8 mouse cellular contexts compared by ENCODE assay signal in genomic region chr1:165709629-165710256, GRCm38 (mm10). TPM values are rescaled to one million over a fixed set of nuclear protein-coding genes. Genes with fewer than 3 reads are reported as not detected.
DNase-seq lines count a peak whose midpoint lies in the region; ATAC-seq and TF ChIP-seq lines count a peak whose summit lies in the region.

Rcsd1 (minus strand) TSS chr1:165709757.

- ATAC-seq in inflammation-experienced regulatory T-cells, adult 6 months: peak; percentile 81
- no peak; the same call in 1 of the 2 replicates for ATAC-seq in monocyte, adult 5-6 weeks (replicated peaks; ENCODE audit: insufficient number of reproducible peaks, low FRiP score, low TSS enrichment, poor library complexity, severe bottlenecking)

- H3K27me3 ChIP-seq in MEL (ENCODE audit: control insufficient read depth in 1 of 2, insufficient read depth in 2 of 2, low read length in 2 of 2): no peaks in the 10 kb centered on the region

- peaks cover 0 to 17% of the 10 kb centered on the region in 2 experiments; a peak in 2 of 4 replicates for H3K36me3 ChIP-seq in MEL (ENCODE audit: control insufficient read depth in 1 of 2, insufficient read depth in 2 of 2, low read length in 2 of 2)

- TF ChIP-seq EP300 in MEL (IDR thresholded peaks at IDR 0.05; ENCODE audit: low read depth in 1 of 2, low read length in 2 of 2): peak; percentile 74 to 94

- H3K9ac ChIP-seq in MEL (ENCODE audit: control insufficient read depth, low read depth, low read length, poor library complexity, severe bottlenecking): peak within 1 kb of the TSS; percentile 77

- no peak for TF ChIP-seq RAD21 in MEL (IDR thresholded peaks at IDR 0.05; ENCODE audit: low read depth, low read length)

- peaks cover 14 to 38% of the 10 kb centered on the region in 2 experiments for H3K4me1 ChIP-seq in MEL (ENCODE audit: control insufficient read depth in 1 of 2, insufficient read depth in 2 of 2, low read length in 2 of 2)

- peak; percentile 85 for DNase-seq in CD4-positive helper T cell, adult 2 months (ENCODE audit: low read depth, low spot score)
- DNase-seq in MEL (ENCODE audit: low read depth, low spot score): peak; percentile 94
- no peak for DNase-seq in gastrocnemius, adult 8-10 months (ENCODE audit: low spot score in 2 of 2)
- no peak for DNase-seq in left cerebral cortex, adult 18-20 months (ENCODE audit: low spot score in 2 of 2)
- no peak for DNase-seq in layer of hippocampus, adult 18-20 months (ENCODE audit: low spot score in 2 of 2)
- no peak for DNase-seq in frontal cortex, postnatal 14 days (ENCODE audit: low spot score in 2 of 2)

- peak in 1 of 2 experiments; percentile 65; a peak in 1 of 4 replicates for TF ChIP-seq POLR2A in MEL (IDR thresholded peaks at IDR 0.05; ENCODE audit: control insufficient read depth in 1 of 2, insufficient read depth in 1 of 2, low read depth in 1 of 2, low read length in 2 of 2, poor library complexity in 1 of 2)

- TF ChIP-seq CTCF in MEL (IDR thresholded peaks at IDR 0.05 in 2 of 3, conservative IDR thresholded peaks at IDR 0.05 in 1 of 3; ENCODE audit: control insufficient read depth in 1 of 3, insufficient read depth in 1 of 3, low read depth in 2 of 3, low read length in 3 of 3, poor library complexity in 1 of 3, severe bottlenecking in 1 of 3): no peak

- no peaks in the 10 kb centered on the region for H3K9me3 ChIP-seq in MEL (replicated peaks; ENCODE audit: insufficient read depth, low read length)

- H3K27ac ChIP-seq in MEL (ENCODE audit: control insufficient read depth, low read depth, low read length): peak within 1 kb of the TSS; percentile 86

- H3K4me3 ChIP-seq in MEL (ENCODE audit: control insufficient read depth in 1 of 2, insufficient read depth in 1 of 2, low read depth in 2 of 2, low read length in 2 of 2): peak within 1 kb of the TSS; percentile 65 to 90

- peaks cover 21% of the 10 kb centered on the region for H3K79me2 ChIP-seq in MEL (ENCODE audit: control insufficient read depth, insufficient read depth, low read length, poor library complexity)

TF ChIP-seq in MEL, 35 proteins besides CTCF, POLR2A, EP300 and RAD21:
- TF ChIP-seq KAT2A (conservative IDR thresholded peaks at IDR 0.05; ENCODE audit: low read depth, low read length) (no peak), USF1 (IDR thresholded peaks at IDR 0.05; ENCODE audit: low read depth, low read length) (no peak), RCOR1 (IDR thresholded peaks at IDR 0.05; ENCODE audit: low read depth, low read length) (no peak), CHD1 (IDR thresholded peaks at IDR 0.05; ENCODE audit: low read depth, low read length) (no peak), BHLHE40 (IDR thresholded peaks at IDR 0.05; ENCODE audit: borderline replicate concordance, low read depth, low read length) (no peak), MEF2A (IDR thresholded peaks at IDR 0.05; ENCODE audit: extremely low read depth, insufficient replicate concordance, low read depth, low read length, poor library complexity, severe bottlenecking) (no peak), TCF12 (IDR thresholded peaks at IDR 0.05; ENCODE audit: low read depth, low read length) (peak; percentile 88), NELFE (IDR thresholded peaks at IDR 0.05; ENCODE audit: low read depth, low read length) (no peak; the same call in 1 of the 2 replicates), POLR2AphosphoS2 (IDR thresholded peaks at IDR 0.05; ENCODE audit: low read length) (no peak), ELF1 (IDR thresholded peaks at IDR 0.05; ENCODE audit: low read depth, low read length) (peak; percentile 29; the same call in 1 of the 2 replicates), ETS1 (IDR thresholded peaks at IDR 0.05; ENCODE audit: low read depth, low read length) (peak; percentile 93), GABPA (IDR thresholded peaks at IDR 0.05; ENCODE audit: low read depth, low read length) (no peak), ZC3H11A (IDR thresholded peaks at IDR 0.05; ENCODE audit: low read depth, low read length) (no peak), MYC (IDR thresholded peaks at IDR 0.05; ENCODE audit: low read depth, low read length) (peak; percentile 77), ZMIZ1 (IDR thresholded peaks at IDR 0.05; ENCODE audit: low read depth, low read length) (0 out of 2 replicates have a peak, but pooled peaks have one; percentile 55), POLR2AphosphoS5 (IDR thresholded peaks at IDR 0.05; ENCODE audit: borderline replicate concordance, low read depth, low read length) (no peak), SMC3 (IDR thresholded peaks at IDR 0.05; ENCODE audit: low read depth, low read length) (no peak), E2F4 (IDR thresholded peaks at IDR 0.05; ENCODE audit: borderline replicate concordance, low read depth, low read length) (no peak), MAFK (IDR thresholded peaks at IDR 0.05; ENCODE audit: borderline replicate concordance, low read depth, low read length) (no peak), NRF1 (IDR thresholded peaks at IDR 0.05; ENCODE audit: insufficient read depth, low read depth, low read length, poor library complexity, severe bottlenecking) (no peak), JUND (IDR thresholded peaks at IDR 0.05; ENCODE audit: low read depth, low read length) (no peak), HCFC1 (IDR thresholded peaks at IDR 0.05; ENCODE audit: low read depth, low read length) (0 out of 2 replicates have a peak, but pooled peaks have one; percentile 34), SIN3A (IDR thresholded peaks at IDR 0.05; ENCODE audit: low read length) (peak; percentile 87), ZNF384 (IDR thresholded peaks at IDR 0.05; ENCODE audit: low read depth, low read length) (no peak), ZKSCAN1 (IDR thresholded peaks at IDR 0.05; ENCODE audit: low read depth, low read length) (no peak), CHD2 (IDR thresholded peaks at IDR 0.05; ENCODE audit: low read length) (no peak), MYB (IDR thresholded peaks at IDR 0.05; ENCODE audit: low read depth, low read length) (peak; percentile 81), MAX (IDR thresholded peaks at IDR 0.05; ENCODE audit: low read length) (no peak), TBP (IDR thresholded peaks at IDR 0.05; ENCODE audit: low read depth, low read length) (0 out of 2 replicates have a peak, but pooled peaks have one; percentile 35), MXI1 (IDR thresholded peaks at IDR 0.05; ENCODE audit: low read depth, low read length) (peak; percentile 68), UBTF (IDR thresholded peaks at IDR 0.05; ENCODE audit: borderline replicate concordance, insufficient read depth, low read depth, low read length) (no peak), TAL1 (IDR thresholded peaks at IDR 0.05; ENCODE audit: low read length) (peak; percentile 88), USF2 (IDR thresholded peaks at IDR 0.05; ENCODE audit: borderline replicate concordance in 1 of 2, insufficient read depth in 1 of 2, low read depth in 1 of 2, low read length in 2 of 2) (no peak), MAZ (IDR thresholded peaks at IDR 0.05; ENCODE audit: low read depth, low read length) (peak; percentile 98), GATA1 (IDR thresholded peaks at IDR 0.05; ENCODE audit: low read depth, low read length) (peak; percentile 63)
TF ChIP-seq in MEL: peak in this region for 13.

RNA-seq across cellular contexts. Expression of gene Rcsd1, which starts in this region (rescaled TPM):
- total RNA-seq in MEL (2012; rRNA removed): 19.0 and 23.2 TPM in 2 replicates
- 10 to 100 TPM in 1 of 2 experiments, not detected in 1; 38.0 TPM for polyA plus RNA-seq in MEL (2012; ENCODE audit: insufficient read depth in 1 of 2, insufficient read length in 2 of 2, low read depth in 1 of 2, low replicate concordance in 2 of 2, missing spikeins in 1 of 2)
- 100 to 1,000 TPM in 3 of 4 experiments, 10 to 100 TPM in 1; 81.2 to 107 (median 103) TPM for total RNA-seq in gastrocnemius, adult 8-10 months (2022)
- 100 to 1,000 TPM in 2 of 3 experiments, 10 to 100 TPM in 1; 84.1 to 109 (median 101) TPM for polyA plus RNA-seq in inflammation-experienced regulatory T-cells, adult 6 months (2017; shearing (Covaris generic))
- 85.7 to 143 TPM (median 87.9 TPM) in 3 replicates for total RNA-seq in monocyte, adult 5-6 weeks (2017)
- 1 to 10 TPM; 6.0 to 7.2 TPM for total RNA-seq in left cerebral cortex, adult 18-20 months (2021)
- total RNA-seq in layer of hippocampus, adult 18-20 months (2021): 1 to 10 TPM; 4.7 to 4.8 TPM

Comparison
In these comparisons a context has a peak if more than half of its experiments do, and no peak if none do; other contexts are left out.
1. DNase-seq: peak in CD4-positive helper T cell, adult 2 months (single experiment) and MEL (single experiment); none in gastrocnemius, adult 8-10 months (0 of 2), left cerebral cortex, adult 18-20 months (0 of 2), layer of hippocampus, adult 18-20 months (0 of 2) and frontal cortex, postnatal 14 days (0 of 2).